Mouse (Mus musculus) adipose tissue, adult 10 weeks (tissue): ENCODE measurements around the gene Ube2v1. TPM values are rescaled to one million over a fixed set of nuclear protein-coding genes. Genes with fewer than 3 reads are reported as not detected.

Source experiments
- polyA plus RNA-seq: library from polyadenylated mRNA; stranded (reverse); fragments of 350-450 nt; fragmentation: Illumina TruSeq; extraction: RNeasy Lipid Tissue Mini Kit (QIAGEN cat#74804); gene quantifications from one replicate; pipeline ENCODE4 v1.2.3, GENCODE M21; 2014; ENCODE audit warnings: low read depth, low replicate concordance

The Ube2v1 gene
- 134 TPM for polyA plus RNA-seq

GRCm38 (mm10) chr2:167631591-167632448 lies at the start of gene Ube2v1:
TSS of gene Ube2v1 (minus strand) at chr2:167632095.

GRCm38 (mm10) chr2:167661270-167662203 lies 29.6 kb upstream of the Ube2v1 start, which contains the start of gene Gm20431:
TSS of gene Gm20431 (minus strand) at chr2:167661496.

Other genes with a start within 250 kb of the Ube2v1 start
- gene Slc9a8, start 210.4 kb downstream of the Ube2v1 start, polyA plus RNA-seq = 29.0 TPM
- 72.6 TPM for gene Rnf114, start 139.4 kb downstream of the Ube2v1 start, polyA plus RNA-seq
- 13.1 TPM for gene Spata2, start 139.2 kb downstream of the Ube2v1 start, polyA plus RNA-seq
- gene Snai1, start 93.9 kb downstream of the Ube2v1 start, polyA plus RNA-seq = 3.5 TPM
- 0.61 TPM for gene Gm20431, start 29.4 kb upstream of the Ube2v1 start, polyA plus RNA-seq
- 18.6 TPM for gene Cebpb, start 56.8 kb upstream of the Ube2v1 start, polyA plus RNA-seq
- gene Tmem189, start 57.7 kb upstream of the Ube2v1 start, polyA plus RNA-seq = 96.8 TPM